Mouse (Mus musculus): Measurements from ENCODE around the gene Arrdc5. TPM values are rescaled to one million over a fixed set of nuclear protein-coding genes. Genes with fewer than 3 reads are reported as not detected.

The Arrdc5 gene
- polyA plus RNA-seq, 1 experiment from 2014 or later: not detected

DNA sequence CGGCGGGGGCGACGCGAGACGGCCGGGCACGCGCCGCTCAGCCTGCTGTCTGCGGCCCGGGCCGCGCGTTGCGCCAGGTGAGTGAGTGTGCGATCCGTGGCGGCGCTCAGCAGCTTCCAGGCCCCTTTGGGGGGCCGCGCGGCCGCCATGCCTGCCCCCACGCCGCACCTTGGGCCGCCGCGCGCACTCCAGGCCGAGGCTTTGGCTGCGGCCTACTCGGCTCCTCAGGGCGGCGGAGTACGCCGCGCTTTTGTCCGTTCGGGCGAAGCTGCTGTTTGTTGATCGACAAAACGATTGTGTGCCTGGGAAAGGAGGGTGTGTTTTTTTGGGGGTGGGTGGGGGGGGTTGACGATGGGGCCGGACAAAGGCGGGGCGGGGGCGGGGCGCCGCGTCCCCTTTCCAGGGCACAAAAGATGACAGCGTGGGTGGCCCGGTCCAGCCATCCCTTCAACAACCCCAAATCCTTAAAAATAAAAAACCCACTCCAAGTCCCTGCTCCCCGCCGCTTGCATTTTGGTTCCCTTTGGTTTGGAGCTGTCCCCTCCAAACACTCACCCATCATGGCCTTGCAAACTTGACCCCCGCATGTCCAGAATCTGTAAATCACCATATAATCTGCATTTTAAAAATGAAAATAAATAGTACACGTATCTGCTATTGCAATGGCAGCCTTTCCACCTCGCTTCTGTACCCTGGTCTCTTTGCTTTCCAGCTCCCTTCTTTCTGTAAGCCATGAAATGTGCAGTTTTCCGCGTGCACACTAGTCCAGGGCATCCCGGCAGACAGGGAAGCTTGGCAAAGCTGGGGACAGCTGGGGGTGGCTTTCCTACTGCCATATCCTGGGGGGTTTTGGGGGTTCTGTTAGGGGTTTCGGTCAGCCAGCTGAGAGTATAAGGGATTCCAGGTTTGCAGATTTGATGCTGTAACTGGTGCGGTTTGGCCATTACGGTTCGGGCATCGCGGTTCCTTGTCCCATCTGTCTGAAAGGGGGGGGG is 26.4 kb upstream of the Arrdc5 start:
- Histone ChIP-seq H3K4me1 (peaks cover 46% of the 10 kb centered on the region), H3K27ac (peak overlapping the region; percentile 98), H3K9me3 (no peaks in the 10 kb centered on the region), H3K27me3 (replicated peaks) (no peaks in the 10 kb centered on the region), H3K36me3 (replicated peaks) (no peaks in the 10 kb centered on the region), H3K4me2 (peak overlapping the region; percentile 75), H3K4me3 (peak overlapping the region; percentile 81), H3K9ac (peak overlapping the region; percentile 91)
- peak; percentile 60 for ATAC-seq (replicated peaks)
- WGBS: 1% methylated on average over 63 of the region's 67 CpGs

DNA sequence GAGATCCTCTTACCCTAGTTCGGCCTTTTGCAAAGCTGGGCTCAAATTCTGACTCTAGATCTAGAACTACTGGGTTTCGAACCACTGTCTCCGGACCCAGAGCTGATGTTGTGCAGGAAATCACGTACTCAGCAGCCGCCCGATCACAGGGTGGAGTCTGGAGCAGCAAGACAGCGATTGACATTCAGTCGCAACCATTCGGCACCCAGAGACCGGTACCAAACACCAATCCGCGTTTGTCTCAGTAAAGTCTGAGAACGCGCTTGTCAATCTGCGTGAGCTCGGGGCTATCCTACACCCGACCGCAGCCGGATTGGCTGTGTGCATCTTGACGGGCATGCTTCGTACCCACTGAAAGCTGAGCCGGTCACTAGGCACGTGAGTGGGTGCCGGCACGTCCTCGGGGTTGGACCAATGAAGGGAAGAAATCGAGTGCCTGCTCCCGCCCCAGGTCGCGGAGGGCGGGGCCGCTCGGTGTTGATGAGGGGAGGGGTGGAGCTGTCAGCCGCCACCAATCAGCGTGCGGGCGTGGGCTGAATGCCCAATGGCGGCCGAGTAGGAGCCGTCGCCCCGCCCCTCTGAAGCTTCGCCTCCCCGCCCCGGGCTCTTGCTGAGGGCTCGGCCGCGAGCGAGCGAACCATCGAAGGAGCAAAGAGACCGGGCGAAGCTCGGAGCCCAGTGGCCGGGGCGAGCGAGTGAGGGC is 25.5 kb upstream of the Arrdc5 start, which contains the start of gene Kdm4b:
Kdm4b (plus strand) TSS at position 613 of the 703 bp plus-strand sequence.
- no peaks in the 10 kb centered on the region for H3K27me3 ChIP-seq (replicated peaks)
- peak within 1 kb of the TSS; percentile 98 for H3K27ac ChIP-seq
- peak within 1 kb of the TSS; percentile 81 for H3K4me3 ChIP-seq
- no peaks in the 10 kb centered on the region for H3K9me3 ChIP-seq
- peak within 1 kb of the TSS; percentile 91 for H3K9ac ChIP-seq
- peak; percentile 100 for ATAC-seq (replicated peaks)
- no peaks in the 10 kb centered on the region for H3K36me3 ChIP-seq (replicated peaks)
- peak within 1 kb of the TSS; percentile 75 for H3K4me2 ChIP-seq
- H3K4me1 ChIP-seq: peaks cover 37% of the 10 kb centered on the region
- under 1% methylated on average over 57 of the region's 57 CpGs for WGBS

DNA sequence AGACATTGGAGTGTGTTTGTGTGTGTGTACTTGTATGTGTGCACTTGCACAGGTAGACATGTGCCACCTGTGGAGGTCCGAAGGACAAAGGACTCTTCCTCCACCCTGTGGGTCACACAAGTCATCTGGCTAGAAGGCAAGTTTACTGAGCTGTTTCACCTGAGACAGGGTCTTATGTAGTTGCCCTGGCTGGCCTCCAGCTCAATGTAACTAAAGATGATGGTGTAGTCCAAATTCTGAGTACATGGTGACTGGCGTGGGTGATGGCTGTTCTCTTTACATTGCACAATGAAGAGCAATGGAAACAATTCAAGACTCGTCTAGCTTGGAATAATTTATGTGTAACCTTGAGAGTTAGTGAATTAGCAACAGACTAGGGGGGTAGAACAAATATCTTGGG is 24.3 kb upstream of the Arrdc5 start:
- Histone ChIP-seq H3K4me3 (no peak overlapping the region), H3K36me3 (replicated peaks) (no peaks in the 10 kb centered on the region), H3K9ac (no peak overlapping the region), H3K4me1 (peaks cover 25% of the 10 kb centered on the region), H3K27ac (no peak overlapping the region), H3K9me3 (no peaks in the 10 kb centered on the region), H3K27me3 (replicated peaks) (no peaks in the 10 kb centered on the region), H3K4me2 (no peak overlapping the region)
- no peak for ATAC-seq (replicated peaks)
- 66% methylated on average over 3 of the region's 3 CpGs for WGBS

DNA sequence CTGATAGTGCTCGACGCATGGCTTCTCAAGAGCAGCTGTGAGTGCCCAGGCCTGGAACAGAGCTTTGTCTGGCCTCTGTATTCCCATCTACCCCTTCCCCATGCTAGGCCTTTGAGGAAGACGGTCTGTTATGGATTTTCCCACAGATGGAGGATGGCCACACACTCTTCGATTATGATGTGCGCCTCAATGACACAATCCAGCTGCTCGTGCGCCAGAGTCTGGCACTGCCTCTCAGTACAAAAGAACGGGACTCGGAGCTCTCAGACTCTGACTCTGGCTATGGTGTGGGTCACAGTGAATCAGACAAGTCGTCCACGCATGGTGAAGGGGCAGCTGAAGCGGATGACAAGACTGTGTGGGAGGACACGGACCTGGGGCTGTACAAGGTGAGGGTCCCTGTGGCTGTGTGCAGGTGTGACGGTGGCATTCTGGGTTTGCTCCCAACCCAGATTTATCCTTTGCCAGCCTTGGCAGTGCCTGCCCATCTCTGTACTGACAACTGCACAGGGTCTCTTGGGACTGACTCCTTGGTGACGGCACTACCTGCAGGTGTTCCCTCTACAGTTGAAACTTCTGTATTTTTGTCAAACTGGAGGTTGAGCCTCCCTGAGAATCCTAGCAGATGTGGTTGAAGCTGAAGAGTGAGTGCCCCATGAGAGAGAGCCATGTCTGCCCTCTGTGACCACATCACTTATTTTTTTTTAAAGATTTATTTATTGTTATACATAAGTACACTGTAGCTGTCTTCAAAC is 9.3 kb upstream of the Arrdc5 start:
- Histone ChIP-seq H3K4me1 (peaks cover 16% of the 10 kb centered on the region), H3K27ac (no peak overlapping the region), H3K4me2 (no peak overlapping the region), H3K9ac (no peak overlapping the region), H3K4me3 (no peak overlapping the region), H3K9me3 (no peaks in the 10 kb centered on the region), H3K27me3 (replicated peaks) (no peaks in the 10 kb centered on the region), H3K36me3 (replicated peaks) (no peaks in the 10 kb centered on the region)
- 87% methylated on average over 15 of the region's 15 CpGs for WGBS
- no peak for ATAC-seq (replicated peaks)

DNA sequence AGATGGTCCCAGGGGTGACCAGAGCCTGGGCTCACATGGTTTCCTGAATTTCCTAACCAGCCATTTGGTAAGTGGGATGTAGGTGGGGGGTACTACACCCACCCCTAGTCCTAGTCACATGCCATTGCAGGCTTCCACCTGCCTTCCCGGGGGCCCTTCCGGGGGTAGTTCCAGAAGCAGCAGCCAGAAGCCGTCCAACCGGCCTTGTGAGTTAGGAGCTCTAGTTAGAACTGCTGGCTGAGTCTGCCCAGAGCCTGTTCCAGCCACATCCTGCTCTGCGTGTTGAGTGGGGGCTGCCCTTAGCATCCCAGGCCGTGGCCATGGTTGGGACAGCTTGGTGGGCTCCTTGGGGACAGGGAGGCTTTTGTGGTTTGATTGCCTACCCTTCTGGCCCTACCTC is 8.0 kb upstream of the Arrdc5 start:
- H3K4me3 ChIP-seq: no peak overlapping the region
- H3K36me3 ChIP-seq (replicated peaks): no peaks in the 10 kb centered on the region
- H3K27me3 ChIP-seq (replicated peaks): no peaks in the 10 kb centered on the region
- H3K4me1 ChIP-seq: peaks cover 24% of the 10 kb centered on the region
- WGBS: 84% methylated on average over 6 of the region's 6 CpGs
- no peak for ATAC-seq (replicated peaks)
- H3K9me3 ChIP-seq: no peaks in the 10 kb centered on the region
- H3K27ac ChIP-seq: no peak overlapping the region
- H3K4me2 ChIP-seq: no peak overlapping the region
- H3K9ac ChIP-seq: no peak overlapping the region

DNA sequence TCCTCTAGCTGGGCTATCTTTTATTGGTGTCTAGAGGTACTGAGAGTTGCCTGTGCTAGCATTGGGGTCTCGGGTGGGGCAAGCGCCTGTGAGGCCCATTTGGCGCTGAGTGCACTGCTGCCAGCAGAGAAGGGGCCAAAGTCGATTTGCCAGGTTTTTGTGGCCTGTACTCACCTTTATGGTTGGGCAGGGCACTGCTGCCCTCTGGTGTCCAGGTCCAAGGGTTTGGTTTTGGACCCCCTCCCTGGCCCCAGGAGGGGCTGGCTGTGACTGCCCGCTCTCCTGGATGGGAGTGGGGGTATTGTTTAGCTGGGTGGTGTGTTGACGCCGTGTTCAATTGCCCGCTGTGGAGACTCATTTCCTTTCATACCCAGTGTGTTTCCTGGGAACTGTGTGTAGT is 5.7 kb upstream of the Arrdc5 start:
- H3K36me3 ChIP-seq (replicated peaks): no peaks in the 10 kb centered on the region
- peaks cover 30% of the 10 kb centered on the region for H3K4me1 ChIP-seq
- no peak for ATAC-seq (replicated peaks)
- no peak overlapping the region for H3K4me3 ChIP-seq
- H3K9me3 ChIP-seq: no peaks in the 10 kb centered on the region
- H3K27me3 ChIP-seq (replicated peaks): no peaks in the 10 kb centered on the region
- H3K27ac ChIP-seq: no peak overlapping the region
- no peak overlapping the region for H3K9ac ChIP-seq
- H3K4me2 ChIP-seq: no peak overlapping the region; the same call in 1 of the 2 replicates
- 72% methylated on average over 8 of the region's 8 CpGs for WGBS

DNA sequence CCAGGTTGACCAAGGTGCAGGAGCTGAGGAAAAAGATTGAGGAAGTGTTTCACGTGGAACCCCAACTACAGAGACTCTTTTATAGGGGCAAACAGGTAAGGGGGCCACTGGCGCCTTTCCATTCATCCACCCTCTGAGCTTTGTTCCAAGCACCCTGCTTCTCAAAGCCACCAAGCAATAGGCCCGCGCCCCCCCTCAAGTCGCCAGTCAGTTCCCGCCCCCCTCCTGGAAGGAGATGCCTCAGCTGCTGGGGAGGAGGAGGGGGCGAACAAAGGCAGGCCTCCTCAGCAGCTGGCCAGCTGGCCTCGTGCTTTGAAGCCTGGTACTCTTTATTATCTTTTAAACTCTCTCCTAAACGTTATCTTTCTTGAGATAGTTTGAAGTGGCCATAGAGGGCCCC is 5.1 kb upstream of the Arrdc5 start:
- ATAC-seq (replicated peaks): no peak
- Histone ChIP-seq H3K27me3 (replicated peaks) (no peaks in the 10 kb centered on the region), H3K9me3 (no peaks in the 10 kb centered on the region), H3K4me2 (peak overlapping the region; percentile 98), H3K9ac (no peak overlapping the region), H3K36me3 (replicated peaks) (no peaks in the 10 kb centered on the region), H3K27ac (no peak overlapping the region), H3K4me3 (peak overlapping the region; percentile 94), H3K4me1 (peaks cover 30% of the 10 kb centered on the region)
- 27% methylated on average over 9 of the region's 9 CpGs for WGBS

DNA sequence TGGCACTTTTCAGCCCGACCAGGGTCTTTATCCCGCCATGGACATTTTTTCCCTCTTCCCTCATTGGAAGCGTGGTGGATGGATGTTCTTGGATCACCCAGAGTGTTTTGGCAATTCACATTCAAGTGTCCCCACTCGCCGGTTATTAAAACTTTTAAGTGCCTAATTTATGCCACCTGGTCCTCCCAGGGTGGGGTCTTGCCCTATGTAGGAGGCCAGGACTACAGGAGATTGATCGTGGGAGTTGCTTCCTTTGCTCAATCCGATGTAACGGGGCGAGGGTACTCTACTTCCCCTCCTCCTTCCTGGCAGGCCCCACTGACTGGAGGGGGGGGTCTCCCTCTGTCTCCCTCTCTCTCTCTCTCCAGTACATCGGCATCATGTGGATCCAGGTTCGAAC is 4.6 kb upstream of the Arrdc5 start:
- Histone ChIP-seq H3K4me3 (peak overlapping the region; percentile 94), H3K9ac (no peak overlapping the region), H3K27me3 (replicated peaks) (no peaks in the 10 kb centered on the region), H3K36me3 (replicated peaks) (no peaks in the 10 kb centered on the region), H3K4me2 (peak overlapping the region; percentile 98), H3K4me1 (peaks cover 30% of the 10 kb centered on the region), H3K27ac (no peak overlapping the region), H3K9me3 (no peaks in the 10 kb centered on the region)
- WGBS: 8% methylated on average over 11 of the region's 11 CpGs
- 0 out of 2 replicates have a peak, but pooled peaks have one; percentile 13 for ATAC-seq (replicated peaks)

DNA sequence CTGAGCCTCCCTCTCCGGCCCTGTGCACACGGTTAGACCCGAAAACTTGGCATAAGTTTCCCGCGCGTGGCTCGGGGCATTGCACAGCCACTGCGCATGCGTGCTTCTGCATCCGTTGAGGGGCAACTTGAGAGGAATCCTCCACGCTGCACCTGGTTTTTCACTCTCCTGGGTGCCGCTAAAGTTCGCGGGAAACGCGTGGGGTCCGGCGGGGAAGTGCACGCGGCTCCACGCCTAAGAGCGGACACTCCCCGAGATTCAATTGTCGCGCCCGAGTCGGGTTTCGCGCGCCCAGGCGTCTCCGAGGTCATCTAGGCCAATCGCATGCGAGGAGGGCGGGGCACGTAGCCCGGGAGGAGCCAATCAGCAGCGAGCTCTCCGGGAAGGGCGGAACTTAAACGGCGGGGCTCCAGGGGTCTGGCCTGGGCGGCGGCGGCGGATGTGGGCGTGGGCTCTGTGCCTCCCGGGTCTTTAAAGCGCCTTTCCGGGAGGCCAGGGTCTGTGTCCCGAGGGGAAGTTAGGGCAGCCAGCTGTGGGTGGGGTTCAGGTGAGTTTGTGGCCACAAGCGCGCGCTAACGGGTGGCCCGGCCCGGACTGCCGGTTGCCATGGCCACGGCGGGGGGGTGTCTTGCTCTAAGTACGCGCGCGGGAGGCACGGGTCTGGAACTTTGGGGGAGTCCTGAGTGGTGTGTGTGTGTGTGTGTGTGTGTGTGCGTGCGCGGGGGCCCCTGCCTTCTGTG is 3.9 kb upstream of the Arrdc5 start:
- Histone ChIP-seq H3K9ac (peak overlapping the region; percentile 65), H3K27ac (no peak overlapping the region), H3K27me3 (replicated peaks) (no peaks in the 10 kb centered on the region), H3K4me1 (peaks cover 30% of the 10 kb centered on the region), H3K4me2 (peak overlapping the region; percentile 98), H3K36me3 (replicated peaks) (no peaks in the 10 kb centered on the region), H3K4me3 (peak overlapping the region; percentile 94), H3K9me3 (no peaks in the 10 kb centered on the region)
- under 1% methylated on average over 68 of the region's 68 CpGs for WGBS
- peak; percentile 96 for ATAC-seq (replicated peaks)

DNA sequence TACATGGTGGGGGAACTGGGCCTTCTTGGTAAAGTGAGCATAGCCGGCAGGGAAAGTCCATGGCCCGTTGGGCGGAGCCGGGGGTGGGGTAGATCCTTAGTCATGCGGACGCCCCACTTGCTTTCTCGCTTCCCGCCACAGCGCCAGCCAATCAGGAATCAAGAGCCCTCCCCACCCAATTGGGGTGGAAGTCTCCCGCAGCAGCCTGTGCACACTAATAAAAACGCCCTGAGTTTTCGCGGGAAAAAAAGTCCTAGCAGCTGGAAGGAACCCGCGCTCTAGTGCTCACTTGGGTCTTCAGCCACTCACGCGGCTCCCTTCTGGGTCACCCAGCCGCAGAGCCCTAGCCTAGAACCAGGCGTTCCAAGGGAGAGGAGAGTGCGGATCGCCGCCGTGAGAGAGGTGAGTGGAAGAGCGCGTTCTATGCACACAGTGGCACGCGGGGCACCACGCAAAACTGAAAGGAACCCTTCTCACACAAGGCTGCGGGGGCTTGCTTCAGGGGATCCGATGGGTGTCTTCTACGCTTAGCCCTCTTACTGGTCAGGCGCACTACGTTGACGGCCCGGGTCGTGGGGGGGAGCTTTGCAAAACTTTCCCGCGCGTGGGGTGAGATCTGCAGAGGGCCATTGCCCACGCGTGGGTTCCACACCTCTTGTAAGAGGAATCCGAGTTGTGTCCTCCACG is 3.2 kb upstream of the Arrdc5 start, which contains the start of gene Uhrf1:
Uhrf1 (plus strand) TSS at position 162 of the 687 bp plus-strand sequence.
- Histone ChIP-seq H3K4me3 (peak within 1 kb of the TSS; percentile 94), H3K9me3 (no peaks in the 10 kb centered on the region), H3K4me2 (peak within 1 kb of the TSS; percentile 98), H3K4me1 (peaks cover 30% of the 10 kb centered on the region), H3K27ac (no peak within 1 kb of the TSS), H3K27me3 (replicated peaks) (no peaks in the 10 kb centered on the region), H3K36me3 (replicated peaks) (no peaks in the 10 kb centered on the region), H3K9ac (peak within 1 kb of the TSS; percentile 65)
- ATAC-seq (replicated peaks): peak; percentile 37
- under 1% methylated on average over 43 of the region's 43 CpGs for WGBS
